Mouse (Mus musculus) megakaryocyte, embryonic 14.5 days (primary cell): ENCODE measurements around the gene C1qtnf7. TPM values are rescaled to one million over a fixed set of nuclear protein-coding genes. Genes with fewer than 3 reads are reported as not detected.

Source experiments
- H3K27me3 ChIP-seq: replicated peaks from 2 replicates; pipeline ENCODE3; 2012; ENCODE audit warnings: inconsistent platforms
- H3K36me3 ChIP-seq: replicated peaks from 2 replicates; pipeline ENCODE3; 2012; ENCODE audit warnings: low read length, inconsistent platforms, mixed read lengths
- H3K4me1 ChIP-seq: 2 replicates; pipeline ENCODE4 v1.6.1; 2012; ENCODE audit warnings: inconsistent platforms
- H3K4me3 ChIP-seq: replicated peaks from 2 replicates; pipeline ENCODE3; 2012; ENCODE audit warnings: moderate library complexity, mild to moderate bottlenecking, inconsistent platforms
- H3K9me3 ChIP-seq: 2 replicates; pipeline ENCODE4 v1.6.1; 2012; ENCODE audit warnings: inconsistent platforms
- FLI1 ChIP-seq: IDR thresholded peaks from 2 replicates; pipeline ENCODE4 v1.6.1; 2012; ENCODE audit warnings: low read length, inconsistent platforms, mixed read lengths
- GATA1 ChIP-seq: IDR thresholded peaks from 3 replicates; pipeline ENCODE4 v1.6.1; 2012; ENCODE audit warnings: mixed read lengths, low read length, inconsistent platforms, borderline replicate concordance
- polyA plus RNA-seq: library from polyadenylated mRNA; stranded (reverse); fragments of >175 nt; gene quantifications from 2 replicates; pipeline ENCODE4 v1.2.3, GENCODE M21; 2012; ENCODE audit warnings: low replicate concordance; ENCODE audit not compliant: insufficient read depth

C1qtnf7 gene
- polyA plus RNA-seq, 1 experiment: not detected

GRCm38 (mm10) chr5:43590311-43590731 is 75.0 kb downstream of the C1qtnf7 start:
- no peaks in the 10 kb centered on the region for H3K36me3 ChIP-seq
- no peaks in the 10 kb centered on the region for H3K27me3 ChIP-seq
- no peaks in the 10 kb centered on the region for H3K4me1 ChIP-seq
- no peak overlapping the region for H3K4me3 ChIP-seq
- H3K9me3 ChIP-seq: no peaks in the 10 kb centered on the region
- no peak for TF ChIP-seq GATA1
- no peak for TF ChIP-seq FLI1

- Histone ChIP-seq H3K27me3 (no peaks in the 10 kb centered on the region), H3K9me3 (no peaks in the 10 kb centered on the region), H3K4me1 (no peaks in the 10 kb centered on the region), H3K4me3 (no peak overlapping the region), H3K36me3 (no peaks in the 10 kb centered on the region)
- TF ChIP-seq GATA1: no peak
- no peak for TF ChIP-seq FLI1
These were observed 86.3 kb downstream of the C1qtnf7 start for GRCm38 (mm10) chr5:43601601-43602000.

GRCm38 (mm10) chr5:43602518-43602917 is 87.2 kb downstream of the C1qtnf7 start:
- TF ChIP-seq FLI1 (no peak), GATA1 (no peak)
- H3K27me3 ChIP-seq: no peaks in the 10 kb centered on the region
- H3K4me3 ChIP-seq: no peak overlapping the region
- H3K36me3 ChIP-seq: no peaks in the 10 kb centered on the region
- H3K9me3 ChIP-seq: no peaks in the 10 kb centered on the region
- no peaks in the 10 kb centered on the region for H3K4me1 ChIP-seq

- no peak overlapping the region for H3K4me3 ChIP-seq
- H3K4me1 ChIP-seq: no peaks in the 10 kb centered on the region
- TF ChIP-seq GATA1 (no peak), FLI1 (no peak)
- H3K9me3 ChIP-seq: no peaks in the 10 kb centered on the region
- no peaks in the 10 kb centered on the region for H3K27me3 ChIP-seq
- no peaks in the 10 kb centered on the region for H3K36me3 ChIP-seq
These were observed 88.2 kb downstream of the C1qtnf7 start for GRCm38 (mm10) chr5:43603559-43603958.

- Histone ChIP-seq H3K4me3 (no peak overlapping the region), H3K9me3 (no peaks in the 10 kb centered on the region; the same call in 1 of the 2 replicates), H3K36me3 (no peaks in the 10 kb centered on the region), H3K4me1 (no peaks in the 10 kb centered on the region), H3K27me3 (no peaks in the 10 kb centered on the region)
- no peak for TF ChIP-seq GATA1
- TF ChIP-seq FLI1: no peak
These were observed 92.7 kb downstream of the C1qtnf7 start for GRCm38 (mm10) chr5:43608073-43608472.

- H3K27me3 ChIP-seq: no peaks in the 10 kb centered on the region
- TF ChIP-seq GATA1 (no peak), FLI1 (no peak)
These were observed 94.4 kb downstream of the C1qtnf7 start for GRCm38 (mm10) chr5:43609760-43610159.

GRCm38 (mm10) chr5:43621575-43622299 is 106.4 kb downstream of the C1qtnf7 start:
- no peaks in the 10 kb centered on the region for H3K9me3 ChIP-seq
- no peaks in the 10 kb centered on the region for H3K4me1 ChIP-seq
- H3K36me3 ChIP-seq: no peaks in the 10 kb centered on the region
- H3K4me3 ChIP-seq: no peak overlapping the region
- H3K27me3 ChIP-seq: no peaks in the 10 kb centered on the region
- TF ChIP-seq GATA1 (no peak), FLI1 (no peak)

More at GRCm38 (mm10) chr5:43609760-43610159, 94.4 kb downstream of the C1qtnf7 start:
- H3K4me3 ChIP-seq: no peak overlapping the region
- H3K4me1 ChIP-seq: no peaks in the 10 kb centered on the region
- no peaks in the 10 kb centered on the region for H3K36me3 ChIP-seq
- no peaks in the 10 kb centered on the region; the same call in 1 of the 2 replicates for H3K9me3 ChIP-seq

GRCm38 (mm10) chr5:43625407-43625806 is 110.1 kb downstream of the C1qtnf7 start:
- TF ChIP-seq FLI1 (no peak), GATA1 (no peak)
- no peak overlapping the region for H3K4me3 ChIP-seq
- no peaks in the 10 kb centered on the region for H3K9me3 ChIP-seq
- H3K27me3 ChIP-seq: no peaks in the 10 kb centered on the region
- H3K36me3 ChIP-seq: no peaks in the 10 kb centered on the region
- H3K4me1 ChIP-seq: no peaks in the 10 kb centered on the region

GRCm38 (mm10) chr5:43634071-43634601 is 118.8 kb downstream of the C1qtnf7 start:
- Histone ChIP-seq H3K4me1 (no peaks in the 10 kb centered on the region), H3K27me3 (no peaks in the 10 kb centered on the region), H3K36me3 (no peaks in the 10 kb centered on the region), H3K4me3 (no peak overlapping the region), H3K9me3 (no peaks in the 10 kb centered on the region)
- TF ChIP-seq GATA1: no peak
- TF ChIP-seq FLI1: no peak

- no peak for TF ChIP-seq FLI1
- no peak for TF ChIP-seq GATA1
- Histone ChIP-seq H3K9me3 (no peaks in the 10 kb centered on the region), H3K36me3 (no peaks in the 10 kb centered on the region)
These were observed 119.3 kb downstream of the C1qtnf7 start for GRCm38 (mm10) chr5:43634602-43635081.

More at GRCm38 (mm10) chr5:43634602-43635081, 119.3 kb downstream of the C1qtnf7 start:
- Histone ChIP-seq H3K27me3 (no peaks in the 10 kb centered on the region), H3K4me1 (no peaks in the 10 kb centered on the region), H3K4me3 (no peak overlapping the region)
